Mouse (Mus musculus) ovary, postnatal 14 days (tissue): Measurements from ENCODE around the gene Mtor.

Experiments
- DNase-seq: peaks from one replicate; pipeline ENCODE4 v3.0.0; 2022; ENCODE audit warnings: low spot score

Gene Mtor

GRCm38 (mm10) chr4:148448179-148448852 is at the start of gene Mtor:
Gene Mtor, plus strand, starts transcription at chr4:148448611.
- DNase-seq = peak; percentile 76

- no peak for DNase-seq
Observed at GRCm38 (mm10) chr4:148399437-148400094, 48.8 kb upstream of the Mtor start.

- DNase-seq = no peak
Observed at GRCm38 (mm10) chr4:148403402-148403801, 45.0 kb upstream of the Mtor start.

- no peak for DNase-seq
Observed at GRCm38 (mm10) chr4:148404748-148405147, 43.7 kb upstream of the Mtor start.

- no peak for DNase-seq
Observed at GRCm38 (mm10) chr4:148405255-148405788, 43.1 kb upstream of the Mtor start.

- DNase-seq = no peak
Observed at GRCm38 (mm10) chr4:148408256-148408975, 40.0 kb upstream of the Mtor start.

- DNase-seq = no peak
Observed at GRCm38 (mm10) chr4:148415575-148415974, 32.8 kb upstream of the Mtor start.

- no peak for DNase-seq
Observed at GRCm38 (mm10) chr4:148417074-148417526, 31.3 kb upstream of the Mtor start.

- DNase-seq = no peak
Observed at GRCm38 (mm10) chr4:148417559-148417958, 30.9 kb upstream of the Mtor start.

GRCm38 (mm10) chr4:148426950-148427850 is 21.2 kb upstream of the Mtor start:
- no peak for DNase-seq

GRCm38 (mm10) chr4:148428544-148428943 is 19.9 kb upstream of the Mtor start:
- DNase-seq = no peak

GRCm38 (mm10) chr4:148429121-148429520 is 19.3 kb upstream of the Mtor start:
- DNase-seq = no peak

- peak; percentile 49 for DNase-seq
Observed at GRCm38 (mm10) chr4:148429686-148430085, 18.7 kb upstream of the Mtor start.

- DNase-seq = no peak
Observed at GRCm38 (mm10) chr4:148430880-148431519, 17.4 kb upstream of the Mtor start.

GRCm38 (mm10) chr4:148432488-148432887 is 15.9 kb upstream of the Mtor start:
- no peak for DNase-seq

GRCm38 (mm10) chr4:148433336-148433735 is 15.1 kb upstream of the Mtor start:
- no peak for DNase-seq

- DNase-seq = no peak
Observed at GRCm38 (mm10) chr4:148433813-148434212, 14.6 kb upstream of the Mtor start.

- DNase-seq = no peak
Observed at GRCm38 (mm10) chr4:148434554-148434953, 13.9 kb upstream of the Mtor start.

GRCm38 (mm10) chr4:148435106-148435505 is 13.3 kb upstream of the Mtor start:
- DNase-seq = no peak

GRCm38 (mm10) chr4:148435657-148436330 is 12.6 kb upstream of the Mtor start:
- DNase-seq = no peak

- DNase-seq = no peak
Observed at GRCm38 (mm10) chr4:148441931-148442330, 6.5 kb upstream of the Mtor start.
